Mouse (Mus musculus) induced T-regulatory cell, adult 2 months (primary cell): ENCODE data around the gene Polr2c.
"Not testable (repeated sequence)": the region's sequence is repeated elsewhere in the genome, so short reads cannot be mapped to it uniquely, and the experiment has no call there.

Experiments
- DNase-seq: peaks from one replicate; pipeline ENCODE4 v3.0.0-alpha.2; 2012; ENCODE audit warnings: low read depth

Polr2c gene

DNA sequence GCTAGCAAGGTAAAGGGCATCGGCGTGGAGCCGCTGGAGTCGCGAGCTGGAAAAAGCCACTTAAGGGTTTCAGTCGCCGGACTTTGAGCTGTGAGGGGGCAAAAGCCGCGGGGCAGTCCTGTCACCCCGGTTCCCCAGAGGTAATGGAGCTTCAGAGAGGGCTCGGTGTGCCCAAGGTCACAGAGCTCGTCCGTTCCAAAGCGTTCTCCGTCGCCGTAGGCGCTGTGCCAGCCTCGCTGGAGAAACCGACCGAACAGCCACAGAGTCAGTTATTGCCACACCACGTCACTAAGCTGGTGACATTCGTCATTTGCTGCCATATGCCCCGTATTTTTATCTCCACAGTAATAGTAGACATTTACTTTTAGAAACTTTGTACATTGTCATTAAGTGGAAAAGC, 18.6 kb upstream of the Polr2c start:
- peak; percentile 80 for DNase-seq

DNA sequence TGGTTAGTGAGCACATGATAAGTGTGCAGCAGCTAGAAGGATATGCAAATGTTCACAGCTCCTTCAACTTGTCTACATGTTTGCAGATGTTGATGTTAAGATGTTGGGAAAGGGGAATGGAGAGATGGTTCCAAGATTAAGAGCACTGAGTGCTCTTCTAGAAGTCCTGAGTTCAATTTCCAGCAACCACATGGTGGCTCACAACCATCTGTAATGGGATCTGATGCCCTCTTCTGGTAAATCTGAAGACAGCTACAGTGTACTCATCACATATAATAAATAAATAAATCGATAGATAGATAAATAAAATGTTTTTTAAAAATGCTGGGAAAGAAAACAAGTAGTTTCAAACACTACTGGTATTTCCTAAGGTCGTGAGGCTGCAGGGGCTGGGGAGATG, 16.1 kb upstream of the Polr2c start:
- DNase-seq = no peak

DNA sequence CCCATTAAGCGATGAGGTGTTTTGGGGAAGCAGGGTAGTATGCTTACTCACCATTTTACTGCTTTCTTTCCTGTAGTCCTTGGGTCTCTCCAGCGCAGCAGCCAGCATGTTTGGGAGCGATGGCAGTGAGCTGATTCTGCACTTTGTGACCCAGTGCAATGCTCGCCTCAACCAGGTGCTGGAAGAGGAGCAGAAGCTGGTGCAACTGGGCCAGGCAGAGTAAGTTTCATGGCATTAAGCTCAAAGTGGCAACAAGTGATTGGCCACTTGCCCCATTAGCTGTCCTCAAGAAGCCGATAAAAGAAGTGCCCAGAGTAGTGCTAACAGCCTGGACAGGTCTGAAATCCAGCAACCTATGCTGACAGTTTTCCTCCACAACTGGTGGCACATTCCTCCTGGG, 7.2 kb upstream of the Polr2c start:
- no peak for DNase-seq

DNA sequence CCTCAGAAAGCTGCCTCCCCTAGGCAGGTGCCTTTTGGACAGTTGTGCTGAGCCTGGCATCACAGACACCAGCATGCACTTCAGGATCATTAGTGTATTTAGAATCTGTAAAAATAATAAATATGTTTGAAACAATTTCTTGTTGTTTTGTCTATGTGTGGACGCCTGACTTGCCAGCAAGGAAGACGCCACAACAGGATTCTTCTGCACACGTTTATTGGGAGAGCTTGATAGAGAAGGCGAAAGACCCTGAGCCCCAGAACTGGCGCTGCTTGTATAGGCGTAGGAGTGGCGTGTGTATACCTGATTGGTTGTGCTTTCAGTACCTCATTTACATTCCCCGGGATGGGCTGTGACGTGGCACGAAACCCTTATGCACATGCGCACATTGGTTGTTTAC, 2.5 kb upstream of the Polr2c start:
- DNase-seq = not testable (repeated sequence)

DNA sequence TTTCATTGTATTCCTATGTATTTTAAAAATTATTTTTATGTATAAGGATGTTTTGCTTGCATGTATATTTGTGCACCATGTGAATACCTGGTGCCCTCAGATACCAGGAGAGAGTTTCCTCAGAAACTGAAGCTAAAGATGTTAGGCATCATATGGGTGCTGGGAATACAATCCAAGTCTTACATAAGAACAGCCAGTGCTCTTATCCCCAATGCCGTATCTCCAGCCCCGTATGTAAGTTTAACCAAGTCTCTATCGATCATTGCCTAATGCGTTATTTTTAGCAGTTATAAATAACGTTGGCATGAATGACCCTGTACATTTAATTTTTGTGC, 272 bp upstream of the Polr2c start:
- no peak for DNase-seq

DNA sequence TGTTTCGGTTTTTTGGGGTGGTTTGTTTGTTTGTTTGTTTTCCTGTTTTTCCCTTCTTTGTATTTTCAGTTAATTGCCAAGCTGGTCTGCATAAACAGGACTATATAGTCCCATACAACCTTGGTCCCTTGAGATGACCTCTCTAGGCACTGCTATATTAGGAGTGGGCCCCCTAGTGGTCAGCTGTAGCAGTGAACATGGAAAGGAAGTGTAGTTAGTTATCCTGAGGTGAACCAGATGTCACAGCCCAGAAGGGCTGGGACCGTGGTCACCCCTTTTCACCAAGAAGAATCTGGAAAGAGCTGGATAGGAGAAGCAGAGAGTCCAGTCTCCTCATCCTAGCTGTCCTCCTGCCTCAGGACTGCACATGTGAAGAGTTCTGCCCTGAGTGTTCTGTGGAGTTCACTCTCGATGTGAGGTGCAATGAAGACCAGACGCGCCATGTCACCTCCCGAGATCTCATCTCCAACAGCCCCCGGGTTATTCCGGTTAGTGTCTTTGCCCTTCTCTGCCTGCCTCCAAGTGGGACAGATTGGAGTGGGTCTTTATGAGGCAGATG, 4.2 kb downstream of the Polr2c start:
- DNase-seq = peak; percentile 86

DNA sequence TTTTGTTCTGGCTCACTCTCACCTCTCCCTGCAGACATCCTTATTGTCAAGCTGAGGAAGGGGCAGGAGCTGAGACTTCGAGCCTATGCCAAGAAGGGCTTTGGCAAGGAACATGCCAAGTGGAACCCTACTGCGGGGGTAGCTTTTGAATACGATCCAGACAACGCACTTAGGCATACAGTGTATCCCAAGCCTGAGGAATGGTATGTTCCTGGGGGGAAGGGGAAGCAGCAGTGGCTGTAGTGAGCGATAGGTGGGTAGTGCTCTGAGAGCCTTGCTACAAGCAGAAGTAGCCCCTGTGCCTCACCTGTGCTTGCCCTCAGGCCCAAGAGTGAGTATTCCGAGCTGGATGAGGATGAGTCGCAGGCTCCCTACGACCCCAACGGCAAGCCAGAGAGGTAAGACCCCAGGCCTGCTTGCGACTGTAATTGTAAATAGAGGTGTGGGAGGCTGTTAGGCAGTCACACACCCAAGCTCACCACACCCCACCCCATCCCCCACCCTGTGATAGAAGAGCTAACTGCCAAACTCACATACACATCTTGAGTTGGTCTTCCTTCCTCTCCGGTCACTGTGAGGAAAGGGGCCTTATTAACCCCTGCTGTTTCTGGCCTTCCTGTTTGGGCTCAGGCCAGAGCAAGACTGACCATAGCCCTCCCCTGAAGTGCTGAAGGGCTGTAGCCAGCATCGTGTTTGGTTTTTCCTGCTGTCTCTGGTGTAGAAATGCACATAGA, 5.4 kb downstream of the Polr2c start:
- DNase-seq = no peak

DNA sequence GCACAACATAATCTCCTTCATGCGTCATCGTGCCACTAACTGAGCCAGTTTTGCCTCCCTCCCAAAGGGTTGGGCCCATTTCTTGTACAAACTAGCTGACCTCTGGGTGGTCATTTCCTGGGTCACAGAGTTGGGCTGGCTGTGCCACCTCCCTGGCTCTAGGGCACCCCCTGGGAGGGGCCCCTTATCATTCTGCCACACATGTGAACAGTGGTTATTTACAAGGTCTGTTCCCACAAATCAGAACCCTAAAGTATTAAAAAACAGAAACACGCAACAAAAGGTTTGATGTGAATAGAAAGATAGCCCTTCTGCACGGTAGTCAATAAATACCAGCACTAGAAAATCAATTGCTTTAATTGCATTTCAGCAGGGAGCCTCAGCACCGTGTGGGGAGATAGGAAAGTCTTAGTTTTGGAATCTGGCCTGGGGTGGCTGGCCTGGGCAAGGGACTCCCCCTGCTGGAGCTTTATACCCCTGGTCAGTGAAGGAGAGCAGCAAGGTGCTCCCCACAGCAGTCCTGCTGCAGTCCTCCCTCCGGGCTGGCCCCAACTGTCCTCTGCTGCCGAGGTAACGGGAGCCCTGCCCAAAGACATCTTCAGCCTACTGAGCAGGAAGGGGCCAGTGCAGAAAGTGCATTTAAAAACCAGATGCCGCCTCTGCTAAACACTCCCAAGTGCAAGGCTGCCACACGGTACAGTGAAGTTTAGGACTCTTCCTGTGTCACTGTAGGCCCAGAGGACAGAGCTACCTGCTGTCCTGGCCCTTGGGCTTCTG, 6.8 kb downstream of the Polr2c start:
- no peak for DNase-seq

DNA sequence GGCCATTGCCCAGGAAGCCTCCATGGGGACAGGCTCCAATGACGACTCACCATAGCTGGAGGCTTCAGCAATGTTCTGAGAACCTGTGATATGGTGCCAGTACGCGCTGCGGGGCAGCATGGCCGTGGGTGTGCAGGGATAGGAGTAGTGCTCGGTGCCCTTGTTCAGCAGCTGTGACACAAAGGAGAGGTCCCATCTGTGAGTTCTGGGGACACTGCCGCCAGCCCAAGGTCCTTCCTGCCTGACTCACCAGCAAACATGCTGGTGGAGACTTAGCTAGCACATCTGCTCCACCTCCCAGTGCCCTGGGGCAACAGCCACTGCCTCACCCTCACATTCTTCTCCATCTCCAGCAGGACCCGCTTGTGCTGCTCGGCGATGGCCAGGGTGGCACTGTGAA, 8.0 kb downstream of the Polr2c start:
- no peak for DNase-seq

DNA sequence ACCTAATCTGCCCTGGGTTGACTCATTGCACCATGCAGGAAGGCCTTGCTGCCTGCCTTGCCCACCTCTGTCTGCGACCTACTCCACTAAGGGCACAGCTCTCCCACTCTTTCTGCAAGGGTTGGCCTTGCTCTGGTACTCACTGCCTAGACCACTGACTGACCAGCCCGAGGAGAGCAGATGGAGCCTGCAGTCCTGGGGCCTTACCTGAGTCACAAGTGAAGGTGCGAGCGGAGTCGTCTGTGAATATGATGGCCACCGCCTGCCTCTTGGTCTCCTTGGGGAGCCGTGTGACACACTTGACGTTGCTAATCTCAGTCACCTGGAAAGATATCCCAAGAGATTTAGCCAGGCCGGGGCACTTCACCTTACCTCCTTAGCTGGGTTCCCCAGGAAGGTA, 9.7 kb downstream of the Polr2c start:
- no peak for DNase-seq

DNA sequence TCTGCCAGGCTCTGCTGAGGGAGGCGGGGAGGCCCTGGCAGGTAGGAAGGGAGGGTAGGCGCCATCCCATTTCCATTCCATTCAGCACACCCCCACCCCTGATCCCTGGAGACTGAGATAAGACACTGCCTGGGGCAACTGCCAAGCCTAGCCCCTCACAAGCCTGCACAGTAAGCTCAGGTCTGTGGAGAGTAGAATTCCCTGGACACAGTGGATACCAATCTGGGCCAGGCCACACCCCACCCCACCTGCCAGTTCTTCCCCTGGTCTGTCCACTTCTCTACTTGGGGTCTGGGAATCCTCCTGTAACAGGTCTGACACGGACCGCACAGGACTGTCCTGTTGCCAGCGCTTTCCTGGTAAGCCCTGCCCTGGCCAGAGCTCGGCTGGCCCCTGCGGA, 11.9 kb downstream of the Polr2c start:
- no peak for DNase-seq

DNA sequence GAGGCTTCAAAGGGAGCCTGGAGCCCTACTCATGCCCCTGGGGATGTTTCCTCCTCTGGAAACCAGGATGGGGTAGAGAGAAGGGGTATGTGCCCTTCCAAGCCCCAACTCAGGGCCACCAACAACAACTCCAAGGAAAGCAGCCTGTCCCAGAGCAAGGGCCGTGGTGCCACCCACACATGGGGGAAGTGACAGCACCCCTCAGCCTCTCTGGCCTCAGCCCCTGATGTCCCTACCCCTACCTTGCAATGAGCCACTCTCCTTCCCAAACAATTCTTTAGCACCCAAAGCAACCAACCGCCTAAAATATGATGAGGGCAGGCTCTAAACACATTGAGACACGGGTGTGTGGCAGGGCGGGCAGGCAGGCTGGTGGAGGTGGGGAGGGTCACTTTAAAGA, 12.8 kb downstream of the Polr2c start:
- no peak for DNase-seq

DNA sequence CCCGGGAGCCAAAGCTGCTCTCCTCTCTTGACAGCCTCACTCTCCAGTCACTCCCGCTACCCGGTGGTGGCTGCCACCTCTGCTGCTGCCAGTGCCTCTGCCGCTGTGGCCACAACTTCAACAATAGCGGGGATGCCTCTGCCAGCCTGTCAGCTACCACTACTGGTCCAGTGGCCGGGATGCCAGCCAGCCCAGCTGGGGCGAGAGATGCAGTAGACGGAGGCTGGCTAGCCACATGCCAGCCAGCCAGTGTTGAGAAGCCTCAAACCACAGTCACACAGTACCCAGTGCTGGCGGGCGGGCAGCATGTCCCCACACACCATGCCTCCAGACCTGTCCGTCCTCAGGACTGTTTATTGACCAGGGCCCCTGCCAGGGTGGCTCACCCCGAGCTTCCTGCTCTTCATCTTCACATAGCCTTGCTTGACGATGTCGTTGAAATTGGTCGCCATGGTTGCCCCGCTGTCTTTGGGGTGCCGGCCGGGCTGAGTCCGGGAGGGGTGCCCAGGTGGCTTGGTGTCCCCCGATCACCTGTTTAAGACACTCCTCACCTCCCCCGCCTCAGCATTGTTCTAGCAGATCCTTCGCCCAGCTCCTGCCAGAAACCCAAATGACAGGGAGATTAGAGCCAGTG, 13.3 kb downstream of the Polr2c start:
- peak; percentile 29 for DNase-seq

DNA sequence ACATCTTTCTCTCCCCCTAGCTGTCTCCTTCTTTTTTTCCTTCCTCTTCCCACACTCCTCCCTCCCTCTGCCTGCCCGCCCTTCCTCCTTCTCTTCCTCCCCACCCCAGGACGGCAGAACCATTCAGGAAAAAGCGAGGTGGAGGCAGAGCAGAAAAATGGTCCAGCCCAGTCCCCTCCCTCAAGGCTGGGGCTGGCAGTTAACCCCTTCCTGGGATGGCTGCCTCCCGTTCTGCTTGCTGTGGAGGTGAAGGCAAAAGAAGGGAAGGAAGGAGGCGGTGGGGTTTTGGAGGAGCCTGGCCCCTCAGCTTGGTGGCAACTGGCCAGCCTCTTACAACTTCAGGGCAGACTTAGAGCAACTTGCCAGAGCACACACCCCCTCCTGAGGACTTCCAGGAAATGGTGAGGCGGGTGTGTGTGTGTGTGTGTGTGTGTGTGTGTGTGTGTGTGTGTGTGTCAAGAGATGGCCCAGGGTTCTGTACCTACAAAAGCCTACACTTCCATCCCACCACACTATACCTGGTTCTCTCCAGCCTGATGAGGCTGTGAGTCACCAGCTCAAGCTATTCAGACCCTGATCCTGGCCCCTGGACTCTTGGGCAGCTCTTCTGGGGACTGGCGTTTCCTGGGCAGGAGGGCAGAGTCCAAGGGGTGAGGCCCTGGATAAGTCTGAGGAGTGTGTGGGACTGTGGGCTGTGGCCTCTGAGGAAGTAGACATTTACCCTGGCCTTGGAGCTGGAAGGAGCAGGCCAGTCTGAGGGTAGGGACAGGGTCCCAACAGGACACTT, 14.1 kb downstream of the Polr2c start:
- peak; percentile 60 for DNase-seq

DNA sequence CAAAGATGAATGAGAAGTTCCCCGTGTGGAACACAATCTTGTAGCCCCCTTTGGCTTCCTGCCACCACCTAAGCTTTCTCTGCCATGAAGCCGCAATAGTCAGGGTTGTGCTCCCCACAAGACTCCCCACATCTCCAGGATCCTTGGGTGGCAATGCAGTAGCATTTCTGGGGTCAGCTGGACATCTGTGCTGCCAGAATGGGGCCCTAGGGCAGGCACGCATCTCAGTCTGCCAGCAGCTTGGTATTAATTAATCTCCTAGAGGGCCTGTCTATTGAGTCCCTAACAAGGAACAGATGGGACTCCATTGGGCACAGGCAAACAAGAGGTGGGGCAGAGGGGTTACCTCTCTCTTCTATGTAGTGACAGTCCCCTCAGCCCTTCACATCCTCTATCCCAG, 14.9 kb downstream of the Polr2c start:
- no peak for DNase-seq

DNA sequence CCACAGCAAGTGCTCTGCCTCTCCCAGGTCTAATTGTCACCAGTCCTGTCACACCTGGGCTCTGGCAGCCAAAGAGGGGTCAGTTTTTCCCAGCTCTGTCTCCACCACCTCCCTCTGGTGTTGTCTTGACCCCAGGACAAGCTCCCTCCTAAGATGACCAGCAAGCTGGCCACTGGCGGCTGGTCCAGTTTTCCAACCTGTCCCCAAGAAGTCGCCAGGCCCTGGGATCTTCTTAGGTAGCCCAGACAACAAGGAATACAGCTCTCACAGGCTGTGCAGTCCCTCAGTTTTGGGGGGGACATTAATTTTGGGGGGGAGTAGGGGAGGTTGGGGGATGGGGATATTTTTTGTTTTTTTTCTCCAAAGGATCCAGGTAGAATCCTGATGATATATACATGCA, 15.3 kb downstream of the Polr2c start:
- DNase-seq = no peak

DNA sequence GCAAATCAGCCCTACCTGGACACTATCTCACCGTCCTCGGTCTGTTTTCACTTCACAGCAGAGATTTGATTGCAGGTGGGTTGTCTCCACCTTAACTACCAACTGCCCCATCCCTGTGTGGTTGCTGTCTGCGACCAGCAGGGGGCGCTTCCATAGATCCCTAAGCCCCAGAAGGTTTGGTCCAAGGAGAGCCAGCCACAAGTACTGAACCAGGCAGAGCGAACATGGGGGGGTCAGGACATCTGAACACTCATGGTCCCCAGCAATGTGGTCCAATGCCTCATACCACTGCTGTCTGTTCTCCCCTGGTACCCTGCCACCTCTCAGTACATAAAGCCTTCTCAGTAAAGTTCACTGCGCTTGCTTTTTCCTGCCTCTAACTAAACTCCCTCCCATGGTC, 17.1 kb downstream of the Polr2c start:
- peak; percentile 87 for DNase-seq

DNA sequence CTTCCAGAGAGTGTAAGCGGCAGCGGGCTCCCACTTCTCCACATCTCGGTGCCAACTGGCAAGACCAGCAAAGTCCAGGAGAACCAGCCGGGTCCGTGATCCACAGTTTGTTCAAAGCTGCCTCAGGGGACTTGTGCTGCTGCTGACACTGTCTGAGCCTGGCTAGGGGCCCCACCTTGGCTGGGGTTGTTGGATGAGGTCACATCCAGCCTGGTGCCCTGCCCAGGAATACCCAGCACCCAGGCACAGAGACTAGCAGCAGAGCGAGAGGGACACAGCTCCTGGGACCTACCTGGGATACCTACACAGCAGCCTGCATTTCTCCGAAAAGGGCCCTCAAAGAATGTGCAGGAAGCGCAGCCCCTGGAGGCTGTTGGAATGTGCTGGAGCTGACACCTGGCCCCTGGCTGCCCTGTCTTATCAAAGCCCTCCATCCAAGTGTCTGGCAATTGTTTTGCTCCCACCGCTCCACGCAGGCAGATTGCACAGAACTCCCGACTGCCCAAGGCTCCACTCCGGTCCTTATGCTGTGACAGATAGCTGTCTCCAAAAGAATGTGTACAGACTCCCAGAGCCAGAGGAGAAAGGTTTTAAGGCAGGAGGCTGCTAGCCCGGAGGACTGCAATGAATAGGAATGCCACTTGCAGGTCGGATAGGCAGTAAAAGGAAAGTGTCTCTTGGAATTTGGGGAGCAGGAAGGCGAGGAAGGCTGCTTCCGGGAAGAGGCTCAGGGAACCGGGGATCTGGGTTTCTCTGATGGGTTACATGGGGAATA, 18.0 kb downstream of the Polr2c start:
- DNase-seq = no peak

DNA sequence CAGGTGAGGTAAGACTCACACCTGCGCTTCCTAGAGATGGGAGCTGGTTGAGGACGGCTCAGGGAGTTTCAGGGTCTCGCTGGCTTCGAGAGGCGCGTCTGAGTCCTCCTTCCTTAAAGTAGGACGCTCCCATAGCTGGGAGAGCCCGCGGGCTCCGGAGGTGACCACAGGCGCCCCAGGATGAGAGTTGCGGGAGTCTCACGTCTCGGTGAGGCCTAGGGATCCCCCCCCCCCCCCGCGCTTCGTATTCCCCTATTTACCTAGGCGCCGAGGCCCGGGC, 18.6 kb downstream of the Polr2c start:
- DNase-seq = no peak

DNA sequence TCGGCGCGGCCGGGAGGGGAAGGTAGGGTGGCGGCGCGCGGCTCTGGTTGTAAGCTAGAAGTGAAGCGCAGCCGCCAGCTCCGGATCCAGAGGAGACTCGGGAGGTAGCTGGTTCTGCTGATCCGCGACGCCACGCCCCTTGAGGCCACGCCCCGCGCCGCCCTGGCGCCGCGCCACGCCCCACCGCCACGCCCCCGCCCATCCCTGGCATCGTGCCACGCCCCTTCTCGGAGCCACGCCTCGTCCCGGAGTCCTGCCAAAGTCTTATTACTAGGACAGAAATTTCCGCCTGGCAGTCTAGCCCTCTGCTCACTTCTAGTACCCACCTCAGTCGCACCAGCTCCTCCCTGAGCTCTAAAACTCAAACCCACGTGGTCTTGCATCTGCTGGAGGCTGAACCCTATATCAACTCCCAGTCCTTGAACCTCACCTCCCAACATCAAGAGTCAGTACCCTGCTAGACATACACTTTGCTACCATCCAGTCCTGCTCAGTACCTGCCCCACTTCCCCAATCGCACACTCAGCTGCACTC, 19.0 kb downstream of the Polr2c start, which contains the start of gene Dok4:
TSS of gene Dok4 (minus strand) at position 134 of the 534 bp plus-strand sequence.
- peak; percentile 89 for DNase-seq

DNA sequence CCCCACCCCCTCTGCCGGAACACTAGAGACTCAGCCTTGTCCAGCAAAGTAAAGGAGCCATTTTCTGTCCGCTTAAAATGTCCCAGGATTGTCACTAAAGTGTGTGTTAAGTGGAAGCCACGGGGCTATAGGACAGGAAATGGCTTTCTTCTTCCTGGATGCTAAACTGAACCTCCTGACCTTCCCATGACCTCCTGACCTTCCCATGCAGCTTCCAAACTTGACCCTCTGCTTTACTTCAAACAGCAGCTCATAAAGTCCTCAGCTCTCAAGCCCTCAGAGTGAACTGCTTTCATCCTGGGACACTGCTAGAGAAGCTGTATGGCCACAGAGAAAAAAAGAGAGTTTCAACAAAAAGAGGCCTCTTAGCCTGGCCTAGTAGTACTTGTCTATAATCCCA, 19.6 kb downstream of the Polr2c start:
- DNase-seq = no peak
